ENCODE assay signal across 17 mouse cellular contexts in genomic region chr2:162436646-162437045, GRCm38 (mm10).
A peak's percentile ranks its signal among the peaks of the same experiment; 100 is the strongest.
DNase-seq lines count a peak whose midpoint lies in the region; ATAC-seq and TF ChIP-seq lines count a peak whose summit lies in the region.
"Had no signal": no experiment of that assay in that cellular context is flagged by ENCODE, and none has a peak within 500 bp of the region (broad histone marks: within the 10 kb centered on the region; RNA-seq: fewer than 3 reads in every experiment).

No protein-coding gene starts in this region.

- intact Hi-C loops in heart, adult 2 months (cut with DNase I): no loop called here
- intact Hi-C loops in heart, postnatal 36 days (cut with DNase I): no loop called here

- H3K79me2 ChIP-seq in heart, adult 2 months (replicated peaks; ENCODE audit: control insufficient read depth, insufficient read depth, low read length): no peaks in the 10 kb centered on the region
- no peaks in the 10 kb centered on the region for H3K79me2 ChIP-seq in liver, adult 2 months (ENCODE audit: control insufficient read depth, insufficient read depth, low read length)

- WGBS in heart, adult 2 months: 88% methylated on average over 3 of the region's 3 CpGs
- 94% methylated on average over 3 of the region's 3 CpGs for WGBS in liver, adult 2 months
- 98% methylated on average over 3 of the region's 3 CpGs for WGBS in midbrain, embryonic 15.5 days

- no peaks in the 10 kb centered on the region for H3K9me3 ChIP-seq in midbrain, embryonic 15.5 days
- H3K9me3 ChIP-seq: forebrain, embryonic 13.5 days; liver, embryonic 13.5 days had no signal

- no peak for ATAC-seq in midbrain, embryonic 15.5 days (replicated peaks)
- ATAC-seq: forebrain, embryonic 13.5 days; hindbrain, embryonic 16.5 days had no signal

- TF ChIP-seq EP300 in heart, adult 2 months (IDR thresholded peaks at IDR 0.05; ENCODE audit: insufficient read depth, low read depth, low read length): no peak

- TF ChIP-seq POLR2A in heart, adult 2 months (IDR thresholded peaks at IDR 0.05; ENCODE audit: insufficient read depth, low read depth, low read length): no peak
- TF ChIP-seq POLR2A in liver, adult 2 months (IDR thresholded peaks at IDR 0.05; ENCODE audit: extremely low read depth, insufficient read depth, low read length): no peak
- no peak for TF ChIP-seq POLR2A in brain, embryonic 14.5 days (IDR thresholded peaks at IDR 0.05; ENCODE audit: borderline replicate concordance, extremely low read depth, insufficient read depth, insufficient read length, poor library complexity, severe bottlenecking)

- no peaks in the 10 kb centered on the region for H3K4me1 ChIP-seq in heart, adult 2 months (ENCODE audit: control insufficient read depth, insufficient read depth, low read length)
- no peaks in the 10 kb centered on the region for H3K4me1 ChIP-seq in liver, adult 2 months (ENCODE audit: control insufficient read depth, insufficient read depth, low read length)
- no peaks in the 10 kb centered on the region for H3K4me1 ChIP-seq in midbrain, embryonic 15.5 days
- H3K4me1 ChIP-seq: forebrain, embryonic 13.5 days; liver, embryonic 13.5 days had no signal

- no peaks in the 10 kb centered on the region for H3K27me3 ChIP-seq in heart, adult 2 months (ENCODE audit: control insufficient read depth, insufficient read depth, low read length)
- H3K27me3 ChIP-seq in liver, adult 2 months (ENCODE audit: control insufficient read depth, insufficient read depth, low read length): no peaks in the 10 kb centered on the region
- H3K27me3 ChIP-seq in midbrain, embryonic 15.5 days (replicated peaks): no peaks in the 10 kb centered on the region
- H3K27me3 ChIP-seq: forebrain, embryonic 13.5 days; liver, embryonic 13.5 days had no signal

- H3K4me3 ChIP-seq in heart, adult 2 months: no peak overlapping the region
- H3K4me3 ChIP-seq in liver, adult 2 months (ENCODE audit: insufficient read depth, low read depth, low read length): no peak overlapping the region
- H3K4me3 ChIP-seq in midbrain, embryonic 15.5 days: no peak overlapping the region
- H3K4me3 ChIP-seq: forebrain, embryonic 13.5 days; liver, embryonic 13.5 days had no signal

- no peak for DNase-seq in heart, adult 2 months
- DNase-seq in heart, postnatal 36 days: no peak
- DNase-seq in liver, adult 2 months (ENCODE audit: extremely low read depth, low read depth, low spot score): no peak
- DNase-seq in liver (no peak), ES-CJ7 (ENCODE audit: low read depth, low spot score) (peak; percentile 57)
- DNase-seq in brain, embryonic 14.5 days (ENCODE audit: low read depth): no peak
- no peak for DNase-seq in ovary, postnatal 10 days (ENCODE audit: low spot score)
- DNase-seq: cerebellum, adult 8-10 months; heart, adult 18-20 months; heart, postnatal 14 days; layer of hippocampus, adult 9-11 months; liver, embryonic 13.5 days; midbrain, embryonic 14.5 days had no signal

- no peak overlapping the region for H3K27ac ChIP-seq in heart, adult 2 months
- H3K27ac ChIP-seq in liver, adult 2 months (replicated peaks; ENCODE audit: insufficient read depth, low read depth, low read length): no peak overlapping the region
- no peak overlapping the region for H3K27ac ChIP-seq in midbrain, embryonic 15.5 days
- H3K27ac ChIP-seq: forebrain, embryonic 13.5 days; liver, embryonic 13.5 days; macrophage had no signal

- TF ChIP-seq CTCF in heart, adult 2 months (IDR thresholded peaks at IDR 0.05): peak; percentile 47
- TF ChIP-seq CTCF in liver, adult 2 months (IDR thresholded peaks at IDR 0.05; ENCODE audit: low read depth, low read length): peak; percentile 33
- peak; percentile 30; the same call in 1 of the 2 replicates for TF ChIP-seq CTCF in brain, embryonic 14.5 days (IDR thresholded peaks at IDR 0.05; ENCODE audit: borderline replicate concordance, extremely low read depth, insufficient read depth, insufficient read length)

- H3K4me2 ChIP-seq in midbrain, embryonic 15.5 days: no peak overlapping the region
- H3K4me2 ChIP-seq: forebrain, embryonic 13.5 days; liver, embryonic 13.5 days had no signal

- no peak overlapping the region for H3K9ac ChIP-seq in heart, adult 2 months (ENCODE audit: low read depth, low read length)
- no peak overlapping the region for H3K9ac ChIP-seq in liver, adult 2 months (ENCODE audit: low read depth, low read length)
- no peak overlapping the region for H3K9ac ChIP-seq in midbrain, embryonic 15.5 days
- H3K9ac ChIP-seq: forebrain, embryonic 13.5 days; liver, embryonic 13.5 days had no signal

- no peaks in the 10 kb centered on the region for H3K36me3 ChIP-seq in heart, adult 2 months (ENCODE audit: control insufficient read depth, insufficient read depth, low read length)
- no peaks in the 10 kb centered on the region for H3K36me3 ChIP-seq in liver, adult 2 months (ENCODE audit: control insufficient read depth, insufficient read depth, low read length)
- H3K36me3 ChIP-seq in midbrain, embryonic 15.5 days (replicated peaks): no peaks in the 10 kb centered on the region
- H3K36me3 ChIP-seq: liver, embryonic 13.5 days had no signal
